Mouse (Mus musculus): ENCODE results near the gene Gm20388. TPM values are rescaled to one million over a fixed set of nuclear protein-coding genes. Genes with fewer than 3 reads are reported as not detected.
"Not testable (repeated sequence)": the region's sequence is repeated elsewhere in the genome, so short reads cannot be mapped to it uniquely, and the experiment has no call there.

Gene Gm20388
- polyA plus RNA-seq, 1 experiment from 2014 or later: 5.5 TPM

DNA sequence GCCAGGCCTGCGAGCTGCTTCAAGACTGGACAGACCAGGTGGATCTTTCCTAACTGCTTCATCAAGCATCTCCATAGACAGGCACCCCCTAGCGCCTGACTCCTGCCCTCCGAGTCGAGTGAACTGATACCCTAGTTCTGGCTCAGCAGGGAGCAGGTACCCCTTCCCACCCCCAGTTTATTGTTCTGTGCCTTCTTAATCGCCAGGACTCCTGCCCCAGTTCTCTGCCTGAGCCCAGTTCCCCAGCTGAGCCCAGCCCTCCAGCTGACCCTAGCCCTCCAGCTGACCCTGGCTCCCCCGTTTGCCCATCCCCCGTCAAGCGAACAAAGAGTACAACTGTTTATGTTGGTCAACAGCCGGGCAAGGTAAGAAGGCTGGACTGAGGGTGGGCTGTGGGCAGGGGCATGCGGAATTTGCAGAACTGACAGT lies 2658.3 kb downstream of the Gm20388 start:
- Histone ChIP-seq H3K4me3 (peak overlapping the region; percentile 96), H3K4me1 (peaks cover 67% of the 10 kb centered on the region), H3K36me3 (replicated peaks) (peaks cover 56% of the 10 kb centered on the region), H3K27ac (peak overlapping the region; percentile 99), H3K27me3 (ENCODE audit: poor library complexity, severe bottlenecking) (no peaks in the 10 kb centered on the region), H3K9me3 (peaks cover 7% of the 10 kb centered on the region; the same call in 1 of the 2 replicates)
- no peak for DNase-seq (ENCODE audit: extremely low spot score, low spot score)
- 10% methylated on average over 10 of the region's 10 CpGs for WGBS

DNA sequence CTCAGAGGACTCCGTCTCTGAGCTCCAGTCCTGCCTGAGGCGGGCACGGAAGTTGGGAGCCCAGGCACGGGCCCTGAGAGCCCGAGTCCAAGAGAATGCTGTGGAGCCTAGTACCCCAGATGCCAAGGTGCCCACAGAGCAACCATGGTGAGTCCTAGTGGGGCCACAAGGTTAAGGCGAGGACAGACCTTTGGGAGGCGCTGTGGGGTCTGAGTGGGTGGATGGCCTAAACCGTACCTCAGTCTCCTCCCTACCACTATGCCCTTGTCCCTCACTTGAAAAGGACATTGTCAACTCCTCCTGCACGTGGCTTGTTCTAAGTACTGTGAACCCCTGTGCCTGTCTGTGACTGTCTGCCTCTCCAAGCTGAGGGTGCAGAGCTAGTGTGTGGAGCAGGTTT lies 2658.7 kb downstream of the Gm20388 start:
- Histone ChIP-seq H3K27ac (peak overlapping the region; percentile 99), H3K4me1 (peaks cover 70% of the 10 kb centered on the region), H3K36me3 (replicated peaks) (peaks cover 61% of the 10 kb centered on the region), H3K4me3 (peak overlapping the region; percentile 96), H3K9me3 (peaks cover 7% of the 10 kb centered on the region; the same call in 1 of the 2 replicates), H3K27me3 (ENCODE audit: poor library complexity, severe bottlenecking) (no peaks in the 10 kb centered on the region)
- no peak for DNase-seq (ENCODE audit: extremely low spot score, low spot score)
- WGBS: 69% methylated on average over 9 of the region's 9 CpGs

DNA sequence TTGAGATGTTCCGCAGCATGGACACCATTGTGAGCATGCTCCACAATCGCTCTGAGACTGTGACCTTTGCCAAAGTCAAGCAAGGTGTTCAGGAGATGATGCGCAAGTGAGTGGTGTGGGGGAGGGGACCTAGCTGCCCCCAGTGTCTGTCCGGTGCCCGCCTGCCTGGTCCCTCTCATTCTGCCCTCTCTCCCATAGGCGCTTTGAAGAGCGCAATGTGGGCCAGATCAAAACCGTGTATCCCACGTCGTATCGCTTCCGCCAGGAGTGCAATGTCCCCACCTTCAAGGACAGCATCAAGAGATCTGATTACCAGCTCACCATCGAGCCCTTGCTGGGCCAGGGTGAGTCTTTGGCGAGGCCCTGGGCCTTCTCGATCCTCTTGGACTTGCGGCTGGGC lies 2659.4 kb downstream of the Gm20388 start:
- H3K4me3 ChIP-seq: peak overlapping the region; percentile 96; the same call in 1 of the 2 replicates
- WGBS: 96% methylated on average over 16 of the region's 16 CpGs
- peaks cover 77% of the 10 kb centered on the region for H3K4me1 ChIP-seq
- peaks cover 63% of the 10 kb centered on the region for H3K36me3 ChIP-seq (replicated peaks)
- H3K27me3 ChIP-seq (ENCODE audit: poor library complexity, severe bottlenecking): no peaks in the 10 kb centered on the region
- H3K27ac ChIP-seq: no peak overlapping the region
- peaks cover 7% of the 10 kb centered on the region; the same call in 1 of the 2 replicates for H3K9me3 ChIP-seq
- DNase-seq (ENCODE audit: extremely low spot score, low spot score): no peak

DNA sequence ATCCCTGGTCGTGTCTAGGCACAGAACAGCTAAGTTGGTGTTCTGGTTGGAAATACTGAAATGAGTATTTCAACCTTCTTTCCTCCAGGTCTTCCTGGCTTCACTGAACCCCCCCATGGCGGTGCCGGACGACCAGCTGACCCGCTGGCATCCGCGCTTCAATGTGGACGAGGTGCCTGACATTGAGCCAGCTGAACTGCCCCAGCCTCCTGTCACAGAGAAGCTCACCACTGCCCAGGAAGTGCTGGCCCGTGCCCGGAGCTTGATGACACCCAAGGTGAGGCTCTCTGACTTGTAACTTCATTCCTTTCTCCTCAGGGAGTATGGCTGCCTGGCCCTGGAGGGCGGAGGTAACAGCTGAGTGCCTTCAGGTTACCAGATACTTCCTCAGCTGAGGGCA lies 2660.5 kb downstream of the Gm20388 start:
- H3K9me3 ChIP-seq: peaks cover 7% of the 10 kb centered on the region; the same call in 1 of the 2 replicates
- no peak overlapping the region for H3K4me3 ChIP-seq
- DNase-seq (ENCODE audit: extremely low spot score, low spot score): no peak
- H3K36me3 ChIP-seq (replicated peaks): peaks cover 66% of the 10 kb centered on the region
- WGBS: 94% methylated on average over 11 of the region's 11 CpGs
- no peak overlapping the region for H3K27ac ChIP-seq
- no peaks in the 10 kb centered on the region for H3K27me3 ChIP-seq (ENCODE audit: poor library complexity, severe bottlenecking)
- peaks cover 87% of the 10 kb centered on the region for H3K4me1 ChIP-seq

DNA sequence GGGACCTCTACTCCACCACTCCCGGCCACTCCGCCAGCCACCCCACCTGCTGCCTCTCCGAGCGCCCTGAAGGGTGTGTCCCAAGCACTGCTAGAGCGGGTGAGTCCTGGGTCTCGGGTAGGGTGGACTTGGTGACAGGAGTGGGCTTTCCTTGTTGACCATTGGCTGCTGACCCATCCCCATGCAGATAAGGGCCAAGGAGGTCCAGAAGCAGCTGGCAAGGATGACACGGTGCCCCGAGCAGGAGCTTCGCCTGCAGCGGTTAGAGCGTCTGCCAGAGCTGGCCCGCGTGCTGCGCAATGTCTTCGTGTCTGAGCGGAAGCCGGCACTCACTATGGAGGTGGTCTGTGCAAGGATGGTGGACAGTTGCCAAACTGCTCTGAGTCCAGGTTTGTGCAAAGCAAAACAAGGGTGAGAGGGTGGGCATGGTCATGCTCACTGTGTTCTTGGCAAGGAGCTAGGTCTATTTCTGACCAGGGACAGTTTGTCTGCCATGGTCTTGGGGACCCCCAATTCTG lies 2661.2 kb downstream of the Gm20388 start:
- no peaks in the 10 kb centered on the region for H3K27me3 ChIP-seq (ENCODE audit: poor library complexity, severe bottlenecking)
- H3K4me3 ChIP-seq: no peak overlapping the region
- H3K36me3 ChIP-seq (replicated peaks): peaks cover 66% of the 10 kb centered on the region
- no peak overlapping the region for H3K27ac ChIP-seq
- no peak for DNase-seq (ENCODE audit: extremely low spot score, low spot score)
- H3K4me1 ChIP-seq: peaks cover 87% of the 10 kb centered on the region
- 96% methylated on average over 17 of the region's 17 CpGs for WGBS
- H3K9me3 ChIP-seq: peaks cover 7% of the 10 kb centered on the region; the same call in 1 of the 2 replicates

DNA sequence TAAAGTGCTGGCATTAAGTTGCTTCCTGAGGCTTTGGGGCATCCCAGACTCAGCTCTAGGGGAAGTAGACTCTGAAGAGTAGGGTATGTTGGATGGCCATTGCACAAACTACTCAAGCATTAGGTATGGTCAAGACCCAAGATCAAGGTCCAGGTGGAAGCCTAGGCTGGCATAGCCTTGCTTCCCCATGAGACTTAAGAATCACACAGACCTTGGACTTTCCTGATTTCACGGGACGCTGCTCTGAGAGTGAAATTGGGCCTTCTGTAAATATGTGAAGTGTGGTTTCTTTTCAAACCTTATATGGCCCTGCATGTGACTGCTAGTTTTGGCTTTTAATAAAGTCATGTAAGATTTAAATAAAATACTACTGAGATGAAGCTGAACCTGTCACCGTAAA lies 2662.1 kb downstream of the Gm20388 start:
- DNase-seq (ENCODE audit: extremely low spot score, low spot score): no peak
- no peak overlapping the region for H3K4me3 ChIP-seq
- peaks cover 7% of the 10 kb centered on the region; the same call in 1 of the 2 replicates for H3K9me3 ChIP-seq
- 96% methylated on average over 3 of the region's 3 CpGs for WGBS
- peaks cover 87% of the 10 kb centered on the region for H3K4me1 ChIP-seq
- H3K27ac ChIP-seq: no peak overlapping the region
- no peaks in the 10 kb centered on the region for H3K27me3 ChIP-seq (ENCODE audit: poor library complexity, severe bottlenecking)
- H3K36me3 ChIP-seq (replicated peaks): peaks cover 66% of the 10 kb centered on the region

DNA sequence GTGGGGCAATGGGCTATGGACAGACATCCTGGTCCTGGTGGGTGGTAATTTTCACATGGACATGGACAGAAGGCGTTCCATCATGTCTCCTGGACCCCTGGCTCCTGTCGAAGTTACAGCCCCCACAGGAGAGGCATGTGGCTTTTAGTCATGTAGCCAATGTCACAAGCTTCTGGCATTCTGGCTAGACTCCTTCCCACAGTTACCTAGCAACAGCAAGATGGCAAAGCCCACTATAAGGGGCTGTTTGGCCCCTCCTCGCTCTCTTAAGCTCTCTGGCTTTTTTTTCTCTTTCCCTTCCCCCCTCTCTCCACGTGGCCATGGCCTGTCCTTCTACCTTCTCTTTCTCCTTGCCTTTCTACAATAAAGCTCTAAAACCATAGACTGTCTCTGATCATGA lies 2662.5 kb downstream of the Gm20388 start:
- not testable (repeated sequence) for H3K9me3 ChIP-seq; H3K4me3 ChIP-seq; H3K27me3 ChIP-seq (ENCODE audit: poor library complexity, severe bottlenecking); DNase-seq (ENCODE audit: extremely low spot score, low spot score)
- peaks cover 86% of the 10 kb centered on the region for H3K4me1 ChIP-seq
- 44% methylated on average over 4 of the region's 4 CpGs for WGBS
- H3K36me3 ChIP-seq (replicated peaks): peaks cover 66% of the 10 kb centered on the region
- H3K27ac ChIP-seq: peak overlapping the region; percentile 62

DNA sequence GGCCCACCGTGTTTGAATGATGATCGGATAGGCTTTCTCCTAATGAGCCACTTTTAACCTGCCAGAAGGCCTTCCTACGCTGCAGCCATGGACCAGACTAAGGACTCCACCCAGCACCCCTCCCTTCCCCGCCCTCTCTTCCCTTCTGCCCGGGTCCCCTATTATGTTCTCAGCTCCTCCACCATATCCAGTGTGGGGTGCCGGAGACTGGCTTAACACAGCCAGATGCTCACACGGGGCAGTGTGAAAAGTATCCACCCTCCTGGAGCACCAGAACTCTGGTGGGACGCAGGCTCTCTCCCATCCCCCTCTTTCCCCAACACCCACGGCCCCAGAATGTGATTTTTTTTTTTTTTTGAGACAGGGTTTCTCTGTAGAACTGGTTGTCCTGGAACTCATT lies 2662.9 kb downstream of the Gm20388 start:
- Histone ChIP-seq H3K27me3 (ENCODE audit: poor library complexity, severe bottlenecking) (no peaks in the 10 kb centered on the region), H3K9me3 (peaks cover 7% of the 10 kb centered on the region; the same call in 1 of the 2 replicates), H3K4me3 (peak overlapping the region; percentile 11; the same call in 1 of the 2 replicates), H3K4me1 (peaks cover 87% of the 10 kb centered on the region), H3K27ac (peak overlapping the region; percentile 62), H3K36me3 (replicated peaks) (peaks cover 66% of the 10 kb centered on the region)
- WGBS: 63% methylated on average over 9 of the region's 9 CpGs
- DNase-seq (ENCODE audit: extremely low spot score, low spot score): no peak

DNA sequence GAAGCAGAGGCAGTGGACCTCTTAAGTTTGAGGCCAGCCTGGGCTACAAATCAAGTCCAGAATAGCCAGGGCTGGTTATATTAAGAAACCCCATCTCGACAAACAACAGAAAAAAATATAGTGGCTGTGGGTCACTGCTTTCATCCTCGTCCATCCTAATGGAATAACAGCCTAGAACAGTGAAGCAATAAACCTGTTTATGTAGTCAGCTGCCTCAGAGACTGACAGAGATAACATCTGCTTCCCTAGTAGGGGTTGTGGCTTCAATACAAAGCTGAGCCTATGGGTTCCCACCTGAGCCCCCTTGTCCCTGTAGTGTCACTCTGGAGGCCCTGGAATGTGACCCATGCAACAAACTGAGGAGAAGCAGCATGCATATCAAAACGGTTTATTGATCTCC lies 2663.6 kb downstream of the Gm20388 start:
- no peak for DNase-seq (ENCODE audit: extremely low spot score, low spot score)
- peaks cover 61% of the 10 kb centered on the region for H3K36me3 ChIP-seq (replicated peaks)
- 69% methylated on average over 3 of the region's 3 CpGs for WGBS
- H3K9me3 ChIP-seq: peaks cover 7% of the 10 kb centered on the region; the same call in 1 of the 2 replicates
- H3K4me3 ChIP-seq: no peak overlapping the region
- no peaks in the 10 kb centered on the region for H3K27me3 ChIP-seq (ENCODE audit: poor library complexity, severe bottlenecking)
- H3K27ac ChIP-seq: no peak overlapping the region
- peaks cover 87% of the 10 kb centered on the region for H3K4me1 ChIP-seq

DNA sequence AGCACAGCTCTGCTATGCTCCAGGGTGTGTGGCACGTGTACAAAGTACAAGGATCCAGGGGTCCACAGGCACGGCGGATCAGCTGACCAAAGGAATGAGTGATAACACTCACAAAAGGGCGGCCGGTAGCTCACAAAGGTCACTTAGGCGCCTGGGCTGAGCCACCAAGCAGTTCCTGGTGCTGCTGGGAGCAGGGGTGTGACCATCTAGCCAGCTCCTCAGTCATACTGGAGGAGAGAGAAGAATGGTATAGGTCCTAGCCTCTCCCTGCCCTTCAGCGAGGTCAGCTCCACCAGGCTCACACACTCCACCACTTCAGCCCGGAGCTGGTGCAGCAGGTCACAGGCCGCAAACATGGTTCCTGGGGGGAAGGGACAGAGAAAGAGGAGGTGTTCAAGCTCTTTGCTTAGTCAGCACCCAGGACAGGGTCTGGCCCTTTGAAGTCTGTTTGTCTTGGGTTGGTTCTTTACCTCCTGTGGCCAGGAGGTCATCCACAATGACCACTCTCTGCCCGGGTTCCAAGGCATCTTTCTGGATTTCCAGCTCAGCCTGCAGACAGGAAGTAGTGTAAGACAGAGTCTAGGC lies 2664.1 kb downstream of the Gm20388 start:
- peaks cover 56% of the 10 kb centered on the region for H3K36me3 ChIP-seq (replicated peaks)
- 0 out of 2 replicates have a peak overlapping the region, but pooled peaks have one; percentile 3 for H3K27ac ChIP-seq
- WGBS: 66% methylated on average over 10 of the region's 10 CpGs
- no peaks in the 10 kb centered on the region for H3K27me3 ChIP-seq (ENCODE audit: poor library complexity, severe bottlenecking)
- peaks cover 87% of the 10 kb centered on the region for H3K4me1 ChIP-seq
- H3K4me3 ChIP-seq: peak overlapping the region; percentile 77
- DNase-seq (ENCODE audit: extremely low spot score, low spot score): no peak
- H3K9me3 ChIP-seq: peaks cover 7% of the 10 kb centered on the region; the same call in 1 of the 2 replicates

DNA sequence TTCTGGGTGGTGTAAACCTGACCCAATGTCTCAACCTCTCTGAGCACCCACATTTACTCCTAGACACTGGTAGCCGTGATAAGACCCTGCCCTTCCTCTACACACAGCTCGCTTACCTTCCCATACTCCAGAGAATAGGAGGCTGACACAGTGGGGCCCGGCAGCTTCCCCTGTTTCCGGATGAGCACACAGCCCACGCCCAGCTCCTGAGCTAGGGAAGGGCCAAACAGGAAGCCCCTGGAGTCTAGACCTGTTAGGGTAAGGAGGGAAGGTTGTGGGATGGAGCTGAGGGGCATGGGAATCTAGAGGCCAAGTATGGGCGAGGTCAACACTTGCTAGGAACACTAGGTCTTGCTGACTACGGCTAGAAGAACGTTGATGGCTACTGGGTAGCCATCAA lies 2664.6 kb downstream of the Gm20388 start:
- Histone ChIP-seq H3K4me3 (peak overlapping the region; percentile 77), H3K9me3 (peaks cover 2% of the 10 kb centered on the region; the same call in 1 of the 2 replicates), H3K4me1 (peaks cover 85% of the 10 kb centered on the region), H3K36me3 (replicated peaks) (peaks cover 51% of the 10 kb centered on the region), H3K27me3 (ENCODE audit: poor library complexity, severe bottlenecking) (no peaks in the 10 kb centered on the region), H3K27ac (peak overlapping the region; percentile 93; the same call in 1 of the 2 replicates)
- WGBS: 78% methylated on average over 8 of the region's 8 CpGs
- no peak for DNase-seq (ENCODE audit: extremely low spot score, low spot score)

DNA sequence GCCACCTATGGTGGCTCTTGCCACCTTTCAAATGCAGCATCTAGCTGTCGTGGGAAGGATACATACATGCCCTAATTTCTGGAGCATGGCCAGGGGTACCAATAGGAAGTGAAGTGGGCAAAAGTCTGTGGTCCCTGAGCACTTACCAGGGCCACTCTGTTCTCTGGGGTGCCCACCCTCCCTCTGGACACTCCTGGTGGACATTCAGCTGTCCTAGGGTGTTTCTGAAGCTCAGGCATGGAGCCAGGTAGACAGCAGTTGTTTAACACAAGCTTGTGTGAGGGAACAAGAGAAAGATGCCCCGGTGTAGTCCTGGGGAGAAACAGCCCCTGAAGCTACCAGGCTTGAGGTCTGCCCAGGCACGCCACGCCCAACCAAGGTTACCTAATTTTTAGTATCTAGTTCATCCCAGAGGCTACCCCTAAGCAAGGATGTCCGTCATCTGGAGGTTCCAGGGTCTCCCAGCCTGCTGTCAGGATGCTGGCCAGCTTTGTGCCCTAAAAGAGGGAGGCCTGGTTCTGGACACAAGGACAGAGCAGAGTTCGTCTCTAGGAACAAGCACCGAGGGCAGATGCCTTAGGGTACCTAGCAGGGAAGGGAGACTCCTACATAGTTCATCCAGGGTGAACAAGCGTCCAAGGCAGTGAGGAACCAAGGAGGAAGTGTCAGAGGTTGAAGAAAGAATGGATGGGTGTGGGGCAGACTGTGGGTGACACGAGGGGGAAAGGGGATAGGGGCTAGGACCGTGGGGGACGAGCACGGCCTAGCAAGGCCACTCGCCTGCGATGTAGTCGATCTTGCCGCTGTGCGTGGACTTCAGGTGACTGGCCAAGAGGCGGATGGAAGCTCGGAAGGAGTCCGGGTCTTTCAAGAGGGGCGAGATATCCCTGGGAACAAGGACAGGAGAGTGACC lies 2665.3 kb downstream of the Gm20388 start:
- Histone ChIP-seq H3K4me3 (peak overlapping the region; percentile 77), H3K9me3 (no peaks in the 10 kb centered on the region), H3K36me3 (replicated peaks) (peaks cover 44% of the 10 kb centered on the region), H3K27me3 (ENCODE audit: poor library complexity, severe bottlenecking) (no peaks in the 10 kb centered on the region), H3K4me1 (peaks cover 88% of the 10 kb centered on the region), H3K27ac (peak overlapping the region; percentile 93)
- 16% methylated on average over 21 of the region's 21 CpGs for WGBS
- DNase-seq (ENCODE audit: extremely low spot score, low spot score): peak; percentile 30
